Mouse (Mus musculus): Measurements from ENCODE around the gene Col11a1.

DNA sequence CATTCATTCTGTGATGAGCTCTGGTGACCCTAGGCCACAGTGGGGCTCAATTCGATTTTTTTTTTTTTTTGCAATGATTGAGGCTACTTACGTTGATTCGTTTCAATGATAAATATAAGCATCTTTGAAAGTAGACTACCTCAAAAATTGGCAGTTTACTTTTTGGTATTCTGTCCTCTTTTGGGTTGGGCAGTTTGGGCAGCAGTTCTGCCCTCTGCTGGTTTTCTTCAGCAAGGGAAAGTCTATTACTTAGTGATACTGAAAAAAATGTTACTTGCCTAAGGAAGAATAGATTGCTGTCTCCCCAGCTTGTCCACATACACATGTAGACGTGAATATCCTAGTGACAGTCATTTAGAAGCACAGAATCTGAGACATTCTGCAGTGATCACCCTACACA is 2.0 kb downstream of the Col11a1 start:
- TF ChIP-seq POLR2A (IDR thresholded peaks at IDR 0.05; ENCODE audit: borderline replicate concordance, control insufficient read depth, low read depth, low read length) (no peak), CTCF (IDR thresholded peaks at IDR 0.05; ENCODE audit: control insufficient read depth, insufficient read depth, low read length) (no peak)

All from bone marrow, adult 2 months (tissue).